Mouse (Mus musculus) liver, postnatal 0 days (tissue): ENCODE measurements around the gene Lrrfip1.

Experiments used
- CTCF ChIP-seq: sonication (generic); IDR thresholded peaks from 2 replicates; pipeline ENCODE4 v1.5.1; 2016; ENCODE audit warnings: antibody characterized with exemption, low read depth
- EP300 ChIP-seq: IDR thresholded peaks from 2 replicates; pipeline ENCODE4 v1.6.1; 2016; ENCODE audit warnings: antibody characterized with exemption, low read depth, mild to moderate bottlenecking

DNA sequence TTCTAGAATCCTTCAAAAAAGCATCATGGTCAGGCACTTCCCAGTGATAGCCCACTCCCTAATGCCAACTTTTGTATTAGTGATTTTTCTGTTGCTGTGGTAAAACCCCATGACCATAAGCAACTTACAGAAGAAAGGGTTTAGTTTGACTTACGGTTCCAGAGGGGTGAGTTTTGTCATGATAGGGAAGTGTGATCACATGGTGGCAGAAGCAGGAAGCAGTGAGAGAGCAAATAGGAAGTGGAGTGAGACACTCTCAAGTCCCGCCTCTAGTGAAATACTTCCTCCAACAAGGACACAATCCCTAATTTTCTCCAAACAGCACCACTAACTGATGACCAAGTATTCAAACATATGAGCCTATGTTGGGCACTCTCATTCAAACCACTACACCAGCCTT lies 28.4 kb downstream of the Lrrfip1 start:
- TF ChIP-seq EP300 (no peak), CTCF (no peak)
